Mouse (Mus musculus): Measurements from ENCODE around the gene AC124502.3.

GRCm38 (mm10) chr19:5098363-5099143 lies 59.9 kb downstream of the AC124502.3 start, which contains the start of gene Cnih2:
- TF ChIP-seq CTCF (IDR thresholded peaks at IDR 0.05; ENCODE audit: borderline replicate concordance, control insufficient read depth, extremely low read depth, insufficient read depth, low read length, poor library complexity) (no peak), POLR2A (IDR thresholded peaks at IDR 0.05; ENCODE audit: control insufficient read depth, extremely low read depth, insufficient read depth, low read length, poor library complexity) (no peak)

Measured in thymus, adult 2 months (tissue).